Mouse (Mus musculus): ENCODE measurements at regions not wholly inside any gene's neighbourhood (a gene's known extent, or its start where the extent isn't known, plus 50 kb on each side); places are given as distances from the start of the nearest gene placed in this dataset.
A peak's percentile ranks its signal among the peaks of the same experiment; 100 is the strongest.

DNA sequence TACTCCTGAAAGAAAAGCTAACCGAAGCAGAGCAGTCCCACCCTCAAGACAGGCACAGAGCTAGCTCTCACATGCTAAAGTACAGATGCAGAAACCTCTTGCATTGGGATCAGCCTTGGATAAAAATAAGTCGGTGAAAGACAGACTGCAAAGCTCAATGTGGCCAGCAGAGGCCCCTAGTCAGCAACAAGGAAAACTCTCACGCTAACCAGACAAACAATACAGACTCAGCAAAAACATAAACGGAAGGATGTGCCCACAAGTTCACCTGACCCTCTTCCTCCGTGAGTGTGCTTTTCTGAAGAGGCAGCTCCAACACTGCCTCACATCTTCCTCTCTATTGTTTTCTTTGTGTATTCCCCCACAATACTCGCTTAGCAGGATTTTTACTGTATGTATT lies 77.8 kb downstream of the Rpia start:
- DNase-seq: peak; percentile 37

- DNase-seq: no peak
Observed at GRCm38 (mm10) chr6:70713665-70714064, 78.4 kb downstream of the Rpia start.

DNA sequence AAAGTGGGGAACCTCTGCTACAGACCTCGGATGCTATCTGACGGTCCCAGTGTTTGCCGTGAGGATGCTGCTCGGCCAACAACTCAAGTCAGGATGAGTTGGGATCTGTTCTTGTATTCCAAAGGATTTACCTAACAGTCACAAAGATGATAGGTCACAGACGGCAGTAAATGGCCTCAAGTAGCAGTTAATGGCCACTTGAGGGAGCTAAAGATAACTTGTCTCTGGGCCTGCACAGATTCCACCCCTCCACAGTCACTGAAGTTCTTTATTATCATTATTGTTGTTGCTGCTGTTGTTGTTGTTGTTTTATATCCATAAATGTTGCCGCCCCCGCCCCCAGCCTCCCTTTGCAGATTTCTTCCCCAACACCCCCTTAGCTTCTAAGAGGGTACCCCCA lies 78.9 kb downstream of the Rpia start:
- DNase-seq: no peak

GRCm38 (mm10) chr6:70709338-70710055 lies 82.5 kb downstream of the Rpia start:
- DNase-seq: peak; percentile 38

DNA sequence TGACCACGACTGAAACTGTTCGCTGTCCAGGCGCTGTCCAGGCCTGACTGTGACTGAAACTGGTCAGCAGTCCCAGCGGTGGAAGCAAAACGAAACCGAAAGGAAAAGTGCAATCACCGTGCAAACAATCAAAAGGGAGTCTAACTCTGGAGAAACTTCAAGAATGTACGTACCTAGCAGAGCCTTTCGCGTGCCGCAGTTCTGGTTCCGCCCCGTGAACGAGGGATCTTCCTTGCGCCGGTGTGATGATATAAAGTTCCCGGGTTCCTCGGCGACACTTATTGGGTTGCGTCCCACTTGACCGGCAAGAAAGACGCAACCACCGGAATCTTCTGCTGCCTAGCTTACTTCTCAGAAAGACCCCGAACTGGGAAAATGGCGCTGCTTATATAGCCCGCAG lies 96.4 kb downstream of the Rpia start:
- DNase-seq: no peak
